In the genomic region with DNA sequence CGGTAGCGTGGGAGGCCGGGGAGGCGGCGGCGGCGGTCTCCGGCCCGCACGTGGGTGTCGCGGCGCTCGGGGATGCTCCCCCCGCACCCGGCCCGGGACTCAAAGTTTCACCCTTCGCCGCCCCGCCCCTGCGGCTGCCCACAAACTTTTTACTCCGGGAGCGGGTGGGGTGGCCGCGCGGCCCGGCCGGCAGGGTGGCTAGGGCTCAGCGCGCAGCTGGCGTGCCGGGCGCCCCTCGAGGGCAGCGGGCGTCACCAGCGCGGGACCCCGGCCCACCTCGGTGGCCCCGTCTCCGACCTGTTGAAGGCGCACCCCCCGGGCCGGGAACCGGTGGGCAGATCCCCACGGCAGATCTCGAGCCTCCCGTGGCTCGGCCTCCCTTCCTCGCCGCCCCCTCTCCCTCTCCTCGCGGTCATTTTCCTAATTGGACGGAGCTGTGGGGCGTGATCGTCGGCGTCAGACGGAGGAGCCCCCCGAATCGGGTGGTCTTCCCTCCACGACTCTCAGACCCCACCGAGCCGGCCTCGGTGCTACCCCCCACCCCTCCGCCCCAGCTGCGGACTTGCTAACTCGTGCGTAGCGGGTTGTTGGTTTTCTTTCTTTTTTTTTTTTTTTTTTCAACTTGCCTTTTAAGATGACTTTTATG, we compare ENCODE assay signal across 8 mouse cellular contexts. TPM values are rescaled to one million over a fixed set of nuclear protein-coding genes. Genes with fewer than 3 reads are reported as not detected.
DNase-seq lines count a peak whose midpoint lies in the region; ATAC-seq and TF ChIP-seq lines count a peak whose summit lies in the region.

No protein-coding gene starts in this region.

- intact Hi-C loops in left cerebral cortex, postnatal 25 days (cut with DNase I): loop anchor here (2.0 to 5.0 kb wide), 3 partner anchors 88 to 105 kb away; partner anchors contain the start of genes Ap3s2, Arpin and Idh2

- no peaks in the 10 kb centered on the region for H3K9me3 ChIP-seq in MEL (replicated peaks; ENCODE audit: insufficient read depth, low read length)
- no peaks in the 10 kb centered on the region for H3K9me3 ChIP-seq in hindbrain, embryonic 16.5 days (ENCODE audit: control insufficient read depth, low read length)

- peak; percentile 64 for DNase-seq in MEL (ENCODE audit: low read depth, low spot score)
- DNase-seq in cerebellum, postnatal 25 days: peak; percentile 67 to 71
- DNase-seq in gastrocnemius, adult 8-10 months (ENCODE audit: low spot score in 2 of 2): peak; percentile 63 to 72
- peak; percentile 38 to 57 for DNase-seq in left cerebral cortex, postnatal 25 days (ENCODE audit: low spot score in 2 of 2)
- peak; percentile 59 for DNase-seq in right cerebral cortex, postnatal 25 days
- DNase-seq in urinary bladder, postnatal 36 days (ENCODE audit: low spot score in 2 of 2): peak; percentile 59 to 79

- TF ChIP-seq POLR2A in MEL (IDR thresholded peaks at IDR 0.05; ENCODE audit: control insufficient read depth in 1 of 2, insufficient read depth in 1 of 2, low read depth in 1 of 2, low read length in 2 of 2, poor library complexity in 1 of 2): peak in 1 of 2 experiments; percentile 48; a peak in 1 of 4 replicates

- peak overlapping the region; percentile 79 to 94 for H3K4me3 ChIP-seq in MEL (ENCODE audit: control insufficient read depth in 1 of 2, insufficient read depth in 1 of 2, low read depth in 2 of 2, low read length in 2 of 2)
- H3K4me3 ChIP-seq in hindbrain, embryonic 16.5 days (ENCODE audit: low read length): peak overlapping the region; percentile 82

- peaks cover 5 to 9% of the 10 kb centered on the region in 2 experiments for H3K4me1 ChIP-seq in MEL (ENCODE audit: control insufficient read depth in 1 of 2, insufficient read depth in 2 of 2, low read length in 2 of 2)
- peaks cover 22% of the 10 kb centered on the region for H3K4me1 ChIP-seq in hindbrain, embryonic 16.5 days (ENCODE audit: control insufficient read depth, insufficient read depth, low read depth, low read length)

- H3K9ac ChIP-seq in MEL (ENCODE audit: control insufficient read depth, low read depth, low read length, poor library complexity, severe bottlenecking): peak overlapping the region; percentile 98
- peak overlapping the region; percentile 85 for H3K9ac ChIP-seq in hindbrain, embryonic 16.5 days (ENCODE audit: low read depth, low read length)

- no peaks in the 10 kb centered on the region for H3K27me3 ChIP-seq in MEL (ENCODE audit: control insufficient read depth in 1 of 2, insufficient read depth in 2 of 2, low read length in 2 of 2)
- no peaks in the 10 kb centered on the region for H3K27me3 ChIP-seq in hindbrain, embryonic 16.5 days (replicated peaks; ENCODE audit: control insufficient read depth, insufficient read depth, low read length)

- no peak for TF ChIP-seq CTCF in MEL (IDR thresholded peaks at IDR 0.05 in 2 of 3, conservative IDR thresholded peaks at IDR 0.05 in 1 of 3; ENCODE audit: control insufficient read depth in 1 of 3, insufficient read depth in 1 of 3, low read depth in 2 of 3, low read length in 3 of 3, poor library complexity in 1 of 3, severe bottlenecking in 1 of 3)

- peak overlapping the region; percentile 74 for H3K4me2 ChIP-seq in hindbrain, embryonic 16.5 days (ENCODE audit: low read length)

- peaks cover 0 to 6% of the 10 kb centered on the region in 2 experiments; a peak in 2 of 4 replicates for H3K36me3 ChIP-seq in MEL (ENCODE audit: control insufficient read depth in 1 of 2, insufficient read depth in 2 of 2, low read length in 2 of 2)
- no peaks in the 10 kb centered on the region for H3K36me3 ChIP-seq in hindbrain, embryonic 16.5 days (ENCODE audit: control insufficient read depth, insufficient read depth, low read length)

- peak overlapping the region; percentile 72 for H3K27ac ChIP-seq in MEL (ENCODE audit: control insufficient read depth, low read depth, low read length)
- H3K27ac ChIP-seq in hindbrain, embryonic 16.5 days (ENCODE audit: low read depth, low read length): peak overlapping the region; percentile 78

- TF ChIP-seq RAD21 in MEL (IDR thresholded peaks at IDR 0.05; ENCODE audit: low read depth, low read length): no peak

- WGBS in hindbrain, embryonic 16.5 days: under 1% methylated on average over 45 of the region's 71 CpGs

- ATAC-seq in hindbrain, embryonic 16.5 days: peak; percentile 14; the same call in 1 of the 2 replicates
- ATAC-seq in megakaryocyte progenitor cell, adult 5-6 weeks (replicated peaks; ENCODE audit: poor library complexity): peak; percentile 17

- TF ChIP-seq EP300 in MEL (IDR thresholded peaks at IDR 0.05; ENCODE audit: low read depth in 1 of 2, low read length in 2 of 2): no peak

- peaks cover 35% of the 10 kb centered on the region for H3K79me2 ChIP-seq in MEL (ENCODE audit: control insufficient read depth, insufficient read depth, low read length, poor library complexity)

TF ChIP-seq in MEL, 35 proteins besides CTCF, POLR2A, EP300 and RAD21:
- TF ChIP-seq POLR2AphosphoS2 (IDR thresholded peaks at IDR 0.05; ENCODE audit: low read length) (no peak), MXI1 (IDR thresholded peaks at IDR 0.05; ENCODE audit: low read depth, low read length) (peak; percentile 64; the same call in 1 of the 2 replicates), ETS1 (IDR thresholded peaks at IDR 0.05; ENCODE audit: low read depth, low read length) (no peak), MAZ (IDR thresholded peaks at IDR 0.05; ENCODE audit: low read depth, low read length) (no peak; the same call in 1 of the 2 replicates), USF1 (IDR thresholded peaks at IDR 0.05; ENCODE audit: low read depth, low read length) (0 out of 2 replicates have a peak, but pooled peaks have one; percentile 13)

RNA-seq across cellular contexts. Expression of gene Zfp710, which starts 2.5 kb away (rescaled TPM):
- total RNA-seq in MEL (2012; rRNA removed): 11.8 and 14.8 TPM in 2 replicates
- polyA plus RNA-seq in MEL (2012; ENCODE audit: insufficient read depth in 1 of 2, insufficient read length in 2 of 2, low read depth in 1 of 2, low replicate concordance in 2 of 2, missing spikeins in 1 of 2): 10 to 100 TPM in 1 of 2 experiments, not detected in 1; 19.1 TPM
- total RNA-seq in gastrocnemius, adult 8-10 months (2022): 10 to 100 TPM; 18.5 to 37.8 (median 27.3) TPM
- 13.6 and 14.9 TPM in 2 replicates for polyA plus RNA-seq in hindbrain, embryonic 16.5 days (2015; fragmentation: Nextera tagmentation; extraction: Ambion mirVana)
- 10 to 100 TPM; 19.6 to 21.2 TPM for total RNA-seq in left cerebral cortex, postnatal 25 days (2021)
- 18.9 and 19.3 TPM in 2 replicates for total RNA-seq in megakaryocyte progenitor cell, adult 5-6 weeks (2015)
- total RNA-seq in megakaryocyte progenitor cell, adult 5-6 weeks (2017): 22.7 and 23.6 TPM in 2 replicates

Comparison
In these comparisons a context has a peak if more than half of its experiments do, and no peak if none do; other contexts are left out.
1. Peak in every context shown above with its lines: DNase-seq, ATAC-seq, H3K4me3 ChIP-seq and H3K27ac ChIP-seq.